Mouse (Mus musculus) lung, adult 2 months (tissue): ENCODE results near the gene Gm11037.

Experiments used
- CTCF ChIP-seq: fragments of 200-500 bp; IDR thresholded peaks from 2 replicates; pipeline ENCODE4 v1.5.1; 2011; ENCODE audit warnings: mild to moderate bottlenecking, low read length, control low read depth; ENCODE audit not compliant: insufficient read depth
- POLR2A ChIP-seq: fragments of 200-500 bp; IDR thresholded peaks from 2 replicates; pipeline ENCODE4 v1.6.1; 2011; ENCODE audit warnings: low read depth, mild to moderate bottlenecking, control low read depth, low read length, borderline replicate concordance; ENCODE audit errors: extremely low read depth

GRCm38 (mm10) chr2:131148353-131149253, 15.3 kb downstream of the Gm11037 start:
- TF ChIP-seq CTCF: no peak
- no peak for TF ChIP-seq POLR2A
